ENCODE assay signal across 16 mouse cellular contexts in the genomic region with DNA sequence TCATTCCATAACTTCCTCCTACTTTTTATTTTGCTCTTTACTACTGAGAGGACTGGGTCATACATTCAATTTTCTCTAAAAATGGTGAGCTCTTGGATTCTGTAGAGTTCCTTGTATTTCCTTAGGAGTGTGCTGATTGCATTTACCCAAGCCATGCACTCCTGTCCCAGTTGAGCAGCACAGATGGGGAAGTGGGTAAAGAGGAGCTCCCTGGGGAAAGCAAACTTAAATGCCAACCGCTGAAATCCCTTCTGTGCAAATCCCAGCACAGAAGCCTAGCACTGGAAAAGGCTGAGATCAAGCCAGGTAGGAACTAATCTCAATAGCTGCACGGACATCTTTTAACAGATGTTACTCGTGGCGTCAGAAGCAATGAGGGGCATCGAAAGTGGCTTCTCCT.
"Had no signal": no experiment of that assay in that cellular context is flagged by ENCODE, and none has a peak within 500 bp of the region (broad histone marks: within the 10 kb centered on the region; RNA-seq: fewer than 3 reads in every experiment).

No protein-coding gene starts in this region.

- H3K9me3 ChIP-seq: limb, embryonic 12.5 days; liver, embryonic 13.5 days; lung, embryonic 15.5 days; megakaryocyte, embryonic 14.5 days had no signal

- DNase-seq: kidney, adult 11 months; kidney, postnatal 10 days; kidney, postnatal 4 days; liver; liver, embryonic 13.5 days; liver, postnatal 0 days; lung, postnatal 14 days; retina, postnatal 1 day; right cerebral cortex, postnatal 14 days; thymus, postnatal 4 days had no signal

- H3K4me1 ChIP-seq: limb, embryonic 12.5 days; liver, embryonic 13.5 days; lung, embryonic 15.5 days; megakaryocyte, embryonic 14.5 days had no signal

- H3K4me3 ChIP-seq: limb, embryonic 12.5 days; liver, embryonic 13.5 days; lung, embryonic 15.5 days; megakaryocyte, embryonic 14.5 days had no signal

- H3K27ac ChIP-seq: limb, embryonic 12.5 days; liver, embryonic 13.5 days; lung, embryonic 15.5 days; macrophage had no signal

- H3K9ac ChIP-seq: limb, embryonic 12.5 days; liver, embryonic 13.5 days; liver, postnatal 0 days; lung, embryonic 15.5 days had no signal

- H3K36me3 ChIP-seq: limb, embryonic 12.5 days; liver, embryonic 13.5 days; lung, embryonic 15.5 days had no signal

- H3K27me3 ChIP-seq: liver, embryonic 13.5 days; lung, embryonic 15.5 days had no signal

- H3K4me2 ChIP-seq: limb, embryonic 12.5 days; liver, embryonic 13.5 days; lung, embryonic 15.5 days; midbrain, embryonic 11.5 days had no signal

- ATAC-seq: liver, postnatal 0 days; midbrain, embryonic 16.5 days had no signal
